Mouse (Mus musculus) MEL (cell line): ENCODE data around the gene Slc17a3. TPM values are rescaled to one million over a fixed set of nuclear protein-coding genes. Genes with fewer than 3 reads are reported as not detected.
A peak's percentile ranks its signal among the peaks of the same experiment; 100 is the strongest.

Experiments used
- DNase-seq: peaks from one replicate; pipeline ENCODE4 v3.0.0; 2011; ENCODE audit warnings: low read depth, low spot score
- H3K27ac ChIP-seq: 2 replicates; pipeline ENCODE4 v1.5.1; 2012; ENCODE audit warnings: low read depth, mild to moderate bottlenecking, control low read depth, low read length, moderate library complexity; ENCODE audit not compliant: control insufficient read depth
- H3K27me3 ChIP-seq, 2 experiments: fragments of 150-350 bp in 1 of 2; sonication (generic) in 1 of 2; 2 replicates each; pipeline ENCODE4 v1.6.1; 2012; ENCODE audit warnings: low read length in 2 of 2, mild to moderate bottlenecking in 2 of 2, improper control_type of control experiment in 1 of 2, moderate library complexity in 1 of 2; ENCODE audit not compliant: insufficient read depth in 2 of 2, control insufficient read depth in 1 of 2
- H3K36me3 ChIP-seq, 2 experiments: 2 replicates each; pipeline ENCODE4 v1.6.1; 2012 to 2014; ENCODE audit warnings: low read length in 2 of 2, improper control_type of control experiment in 1 of 2, inconsistent platforms in 1 of 2, mild to moderate bottlenecking in 1 of 2; ENCODE audit not compliant: insufficient read depth in 2 of 2, control insufficient read depth in 1 of 2
- H3K4me1 ChIP-seq, 2 experiments: fragments of 150-350 bp in 1 of 2; sonication (generic) in 1 of 2; 2 replicates each; pipeline ENCODE4 v1.6.1; 2012; ENCODE audit warnings: low read length in 2 of 2, improper control_type of control experiment in 1 of 2, mild to moderate bottlenecking in 1 of 2; ENCODE audit not compliant: insufficient read depth in 2 of 2, control insufficient read depth in 1 of 2
- H3K4me3 ChIP-seq, 2 experiments: fragments of 150-350 bp in 1 of 2; sonication (generic) in 1 of 2; 2 replicates each; pipeline ENCODE4 v1.5.1; 2012; ENCODE audit warnings: low read depth in 2 of 2, low read length in 2 of 2, mild to moderate bottlenecking in 2 of 2, moderate library complexity in 2 of 2, control low read depth in 1 of 2, improper control_type of control experiment in 1 of 2; ENCODE audit not compliant: control insufficient read depth in 1 of 2, insufficient read depth in 1 of 2
- H3K79me2 ChIP-seq: 2 replicates; pipeline ENCODE4 v1.6.1; 2012; ENCODE audit warnings: mild to moderate bottlenecking, low read length, moderate library complexity; ENCODE audit not compliant: control insufficient read depth, poor library complexity, insufficient read depth
- H3K9ac ChIP-seq: 2 replicates; pipeline ENCODE4 v1.6.1; 2012; ENCODE audit warnings: low read depth, mild to moderate bottlenecking, control low read depth, low read length, moderate library complexity; ENCODE audit not compliant: control insufficient read depth, poor library complexity, severe bottlenecking
- H3K9me3 ChIP-seq: fragments of 150-350 bp; sonication (generic); replicated peaks from 2 replicates; pipeline ENCODE4 v1.6.1; 2012; ENCODE audit warnings: mild to moderate bottlenecking, low read length, improper control_type of control experiment, moderate library complexity; ENCODE audit not compliant: insufficient read depth
- BHLHE40 ChIP-seq: IDR thresholded peaks from 2 replicates; pipeline ENCODE4 v1.6.1; 2012; ENCODE audit warnings: low read depth, mild to moderate bottlenecking, inconsistent platforms, low read length, improper control_type of control experiment, borderline replicate concordance
- CHD2 ChIP-seq: IDR thresholded peaks from 2 replicates; pipeline ENCODE4 v1.6.1; 2011; ENCODE audit warnings: low read length, improper control_type of control experiment
- CTCF ChIP-seq, 3 experiments: IDR thresholded peaks in 2 of 3; conservative IDR thresholded peaks in 1 of 3; 2 replicates each; pipeline ENCODE4 v1.5.1; 2011 to 2012; ENCODE audit warnings: low read length in 3 of 3, low read depth in 2 of 3, mild to moderate bottlenecking in 2 of 3, improper control_type of control experiment in 1 of 3, inconsistent platforms in 1 of 3, mixed read lengths in 1 of 3, moderate library complexity in 1 of 3; ENCODE audit not compliant: control insufficient read depth in 1 of 3, insufficient read depth in 1 of 3, poor library complexity in 1 of 3, severe bottlenecking in 1 of 3
- E2F4 ChIP-seq: IDR thresholded peaks from 2 replicates; pipeline ENCODE4 v1.6.1; 2011; ENCODE audit warnings: low read depth, low read length, improper control_type of control experiment, borderline replicate concordance
- ELF1 ChIP-seq: IDR thresholded peaks from 2 replicates; pipeline ENCODE4 v1.6.1; 2014; ENCODE audit warnings: low read depth, mild to moderate bottlenecking, inconsistent platforms, low read length, improper control_type of control experiment, moderate library complexity
- EP300 ChIP-seq, 2 experiments: IDR thresholded peaks; 2 replicates each; pipeline ENCODE4 v1.6.1; 2011; ENCODE audit warnings: improper control_type of control experiment in 2 of 2, low read length in 2 of 2, low read depth in 1 of 2, mild to moderate bottlenecking in 1 of 2
- GATA1 ChIP-seq: IDR thresholded peaks from 2 replicates; pipeline ENCODE4 v1.6.1; 2011; ENCODE audit warnings: low read depth, low read length, improper control_type of control experiment
- JUND ChIP-seq: IDR thresholded peaks from 2 replicates; pipeline ENCODE4 v1.6.1; 2011; ENCODE audit warnings: low read depth, mild to moderate bottlenecking, improper control_type of control experiment, low read length
- KAT2A ChIP-seq: conservative IDR thresholded peaks from 2 replicates; pipeline ENCODE4 v1.6.1; 2012; ENCODE audit warnings: low read depth, low read length, improper control_type of control experiment, inconsistent platforms
- MAFK ChIP-seq: IDR thresholded peaks from 2 replicates; pipeline ENCODE4 v1.6.1; 2011; ENCODE audit warnings: low read depth, mild to moderate bottlenecking, low read length, improper control_type of control experiment, borderline replicate concordance
- MAX ChIP-seq: IDR thresholded peaks from 2 replicates; pipeline ENCODE4 v1.6.1; 2011; ENCODE audit warnings: low read length, improper control_type of control experiment
- MAZ ChIP-seq: IDR thresholded peaks from 2 replicates; pipeline ENCODE4 v1.6.1; 2012; ENCODE audit warnings: low read depth, mild to moderate bottlenecking, inconsistent platforms, low read length, improper control_type of control experiment
- MXI1 ChIP-seq: IDR thresholded peaks from 2 replicates; pipeline ENCODE4 v1.6.1; 2011; ENCODE audit warnings: mild to moderate bottlenecking, low read depth, low read length, improper control_type of control experiment
- MYB ChIP-seq: IDR thresholded peaks from 2 replicates; pipeline ENCODE4 v1.6.1; 2011; ENCODE audit warnings: mild to moderate bottlenecking, low read depth, low read length, improper control_type of control experiment
- MYC ChIP-seq: IDR thresholded peaks from 2 replicates; pipeline ENCODE4 v1.6.1; 2011; ENCODE audit warnings: low read depth, mild to moderate bottlenecking, low read length, improper control_type of control experiment, moderate library complexity
- NELFE ChIP-seq: IDR thresholded peaks from 2 replicates; pipeline ENCODE4 v1.6.1; 2011; ENCODE audit warnings: low read depth, low read length, improper control_type of control experiment
- NRF1 ChIP-seq: IDR thresholded peaks from 2 replicates; pipeline ENCODE4 v1.6.1; 2014; ENCODE audit warnings: low read depth, mild to moderate bottlenecking, inconsistent platforms, low read length, improper control_type of control experiment, moderate library complexity; ENCODE audit not compliant: poor library complexity, insufficient read depth, severe bottlenecking
- POLR2A ChIP-seq, 2 experiments: IDR thresholded peaks; 2 replicates each; pipeline ENCODE4 v1.6.1; 2011 to 2012; ENCODE audit warnings: low read length in 2 of 2, mild to moderate bottlenecking in 2 of 2, control low read depth in 1 of 2, improper control_type of control experiment in 1 of 2, low read depth in 1 of 2, moderate library complexity in 1 of 2; ENCODE audit not compliant: control insufficient read depth in 1 of 2, insufficient read depth in 1 of 2, poor library complexity in 1 of 2
- POLR2AphosphoS2 ChIP-seq: IDR thresholded peaks from 2 replicates; pipeline ENCODE4 v1.6.1; 2011; ENCODE audit warnings: low read length, improper control_type of control experiment
- RAD21 ChIP-seq: IDR thresholded peaks from 2 replicates; pipeline ENCODE4 v1.6.1; 2011; ENCODE audit warnings: mild to moderate bottlenecking, low read depth, low read length, improper control_type of control experiment
- RCOR1 ChIP-seq: IDR thresholded peaks from 2 replicates; pipeline ENCODE4 v1.6.1; 2012; ENCODE audit warnings: low read depth, mild to moderate bottlenecking, inconsistent platforms, low read length, improper control_type of control experiment
- SIN3A ChIP-seq: IDR thresholded peaks from 2 replicates; pipeline ENCODE4 v1.6.1; 2012; ENCODE audit warnings: low read length, improper control_type of control experiment, inconsistent platforms
- SMC3 ChIP-seq: IDR thresholded peaks from 2 replicates; pipeline ENCODE4 v1.6.1; 2011; ENCODE audit warnings: low read depth, low read length, improper control_type of control experiment
- TBP ChIP-seq: IDR thresholded peaks from 2 replicates; pipeline ENCODE4 v1.8.0; 2011; ENCODE audit warnings: low read depth, low read length, improper control_type of control experiment
- TCF12 ChIP-seq: IDR thresholded peaks from 2 replicates; pipeline ENCODE4 v1.6.1; 2014; ENCODE audit warnings: low read depth, mild to moderate bottlenecking, inconsistent platforms, low read length, improper control_type of control experiment, moderate library complexity
- UBTF ChIP-seq: IDR thresholded peaks from 2 replicates; pipeline ENCODE4 v1.6.1; 2012; ENCODE audit warnings: low read depth, mild to moderate bottlenecking, inconsistent platforms, low read length, improper control_type of control experiment, moderate library complexity, borderline replicate concordance; ENCODE audit not compliant: insufficient read depth
- USF1 ChIP-seq: IDR thresholded peaks from 2 replicates; pipeline ENCODE4 v1.6.1; 2014; ENCODE audit warnings: low read depth, mild to moderate bottlenecking, inconsistent platforms, low read length, improper control_type of control experiment, moderate library complexity
- ZC3H11A ChIP-seq: IDR thresholded peaks from 2 replicates; pipeline ENCODE4 v1.6.1; 2012; ENCODE audit warnings: low read depth, mild to moderate bottlenecking, inconsistent platforms, low read length, improper control_type of control experiment
- ZKSCAN1 ChIP-seq: IDR thresholded peaks from 2 replicates; pipeline ENCODE4 v1.6.1; 2012; ENCODE audit warnings: low read depth, mild to moderate bottlenecking, inconsistent platforms, low read length, improper control_type of control experiment, moderate library complexity
- ZMIZ1 ChIP-seq: IDR thresholded peaks from 2 replicates; pipeline ENCODE4 v1.6.1; 2012; ENCODE audit warnings: low read depth, mild to moderate bottlenecking, inconsistent platforms, low read length, improper control_type of control experiment, moderate library complexity
- ZNF384 ChIP-seq: IDR thresholded peaks from 2 replicates; pipeline ENCODE4 v1.6.1; 2012; ENCODE audit warnings: low read depth, mild to moderate bottlenecking, inconsistent platforms, low read length, improper control_type of control experiment
- polyA plus RNA-seq, 2 experiments: library from polyadenylated mRNA; stranded (reverse) in 1 of 2; unstranded in 1 of 2; fragments of >175 nt in 1 of 2; fragments of >200 nt in 1 of 2; gene quantifications; 2 replicates each; pipeline versions ENCODE4 v1.2.1 to v1.2.4; 2012; ENCODE audit warnings: low replicate concordance in 2 of 2, low read depth in 1 of 2; ENCODE audit not compliant: insufficient read length in 2 of 2, insufficient read depth in 1 of 2, missing spikeins in 1 of 2
- total RNA-seq: library from RNA; depleted of rRNA; stranded (reverse); fragments of 300-350 nt; gene quantifications from 2 replicates; pipeline ENCODE4 v1.2.3, GENCODE M21; 2012

The Slc17a3 gene
- total and polyA plus RNA-seq, 3 experiments, result not detected

DNA sequence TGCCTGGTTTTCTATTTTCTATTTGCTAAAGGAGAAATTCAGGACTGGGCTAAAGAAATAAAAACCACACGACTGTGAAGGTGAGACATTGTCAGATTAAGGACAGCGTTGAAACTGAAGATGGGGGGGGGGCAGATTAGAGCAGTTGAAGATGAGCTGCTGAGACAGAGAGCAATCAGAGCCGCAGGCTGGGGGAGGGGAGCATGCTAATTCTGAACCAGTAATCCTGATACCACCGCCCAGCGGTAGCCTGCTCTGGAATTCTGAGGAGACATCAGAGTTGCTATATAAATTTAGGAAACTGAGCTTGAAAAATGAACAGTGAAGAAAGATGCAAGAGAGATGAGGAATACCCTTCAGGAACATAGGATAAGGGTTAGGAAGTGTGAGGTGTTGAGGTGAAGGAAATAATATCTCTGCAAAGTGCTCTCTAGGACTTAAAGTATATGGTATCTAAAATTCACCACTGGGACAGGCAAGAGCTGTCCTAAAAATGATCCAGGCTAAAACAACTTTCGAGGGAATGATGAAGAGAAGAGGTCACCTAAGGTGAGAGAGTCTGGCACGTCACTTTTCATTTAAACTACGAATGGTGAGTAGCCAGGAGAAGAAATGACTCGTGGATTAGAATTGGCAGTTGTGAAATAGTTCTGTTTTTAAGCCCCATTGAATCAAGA lies 53.5 kb downstream of the Slc17a3 start:
- H3K27ac ChIP-seq, result no peak overlapping the region
- TF ChIP-seq TBP (no peak), MAZ (no peak), MAX (no peak), CHD2 (no peak), UBTF (no peak), CTCF (IDR thresholded peaks at IDR 0.05 in 2 of 3, conservative IDR thresholded peaks at IDR 0.05 in 1 of 3; ENCODE audit: control insufficient read depth in 1 of 3, insufficient read depth in 1 of 3, low read depth in 2 of 3, low read length in 3 of 3, poor library complexity in 1 of 3, severe bottlenecking in 1 of 3) (no peak), RAD21 (no peak), USF1 (no peak), ZNF384 (no peak), TCF12 (no peak)
- no peak overlapping the region for H3K4me3 ChIP-seq
- no peak overlapping the region for H3K9ac ChIP-seq
- H3K27me3 ChIP-seq, result no peaks in the 10 kb centered on the region; a peak in 1 of 4 replicates
- DNase-seq, result no peak
- H3K4me1 ChIP-seq, result peaks cover 3% of the 10 kb centered on the region in 2 experiments; a peak in 2 of 4 replicates
- H3K79me2 ChIP-seq, result no peaks in the 10 kb centered on the region
- H3K36me3 ChIP-seq, result peaks cover 0 to 5% of the 10 kb centered on the region in 2 experiments; a peak in 2 of 4 replicates
- H3K9me3 ChIP-seq, result no peaks in the 10 kb centered on the region

DNA sequence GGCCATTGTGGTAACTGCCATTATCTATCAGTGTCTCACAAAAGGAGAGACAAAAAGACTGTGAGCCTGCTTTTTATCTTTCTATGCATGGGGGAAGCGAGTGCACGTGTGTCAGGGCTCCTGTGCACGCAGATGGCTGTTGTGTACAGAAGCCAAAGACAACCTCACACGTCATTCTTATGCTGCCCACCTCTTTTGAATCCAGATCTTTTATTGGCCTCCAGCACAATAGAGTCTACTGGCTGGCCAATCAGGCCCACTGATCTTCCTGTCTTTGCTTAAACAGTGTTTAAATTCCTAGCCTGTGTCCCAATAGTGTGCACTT lies 54.0 kb downstream of the Slc17a3 start:
- H3K4me3 ChIP-seq, result no peak overlapping the region
- H3K9me3 ChIP-seq, result no peaks in the 10 kb centered on the region
- H3K79me2 ChIP-seq, result no peaks in the 10 kb centered on the region
- H3K4me1 ChIP-seq, result peaks cover 3% of the 10 kb centered on the region in 2 experiments; a peak in 2 of 4 replicates
- DNase-seq, result peak; percentile 68
- no peak overlapping the region for H3K27ac ChIP-seq
- H3K9ac ChIP-seq, result no peak overlapping the region
- H3K27me3 ChIP-seq, result no peaks in the 10 kb centered on the region; a peak in 2 of 4 replicates
- H3K36me3 ChIP-seq, result peaks cover 0 to 5% of the 10 kb centered on the region in 2 experiments; a peak in 2 of 4 replicates
- TF ChIP-seq ZMIZ1, result no peak
- peak; percentile 96 for TF ChIP-seq BHLHE40
- no peak for TF ChIP-seq ZC3H11A
- TF ChIP-seq CTCF (IDR thresholded peaks at IDR 0.05 in 2 of 3, conservative IDR thresholded peaks at IDR 0.05 in 1 of 3; ENCODE audit: control insufficient read depth in 1 of 3, insufficient read depth in 1 of 3, low read depth in 2 of 3, low read length in 3 of 3, poor library complexity in 1 of 3, severe bottlenecking in 1 of 3), result no peak
- peak; percentile 55; the same call in 1 of the 2 replicates for TF ChIP-seq GATA1
- peak; percentile 97 for TF ChIP-seq MAX
- peak; percentile 49 for TF ChIP-seq RCOR1
- no peak for TF ChIP-seq JUND
- peak; percentile 68 to 82 for TF ChIP-seq EP300 (IDR thresholded peaks at IDR 0.05; ENCODE audit: low read depth in 1 of 2, low read length in 2 of 2)
- TF ChIP-seq MAZ, result no peak
- no peak for TF ChIP-seq TBP
- no peak for TF ChIP-seq SMC3
- TF ChIP-seq E2F4, result no peak
- no peak for TF ChIP-seq CHD2
- TF ChIP-seq UBTF, result no peak
- TF ChIP-seq MYB, result peak; percentile 56
- no peak for TF ChIP-seq POLR2A (IDR thresholded peaks at IDR 0.05; ENCODE audit: control insufficient read depth in 1 of 2, insufficient read depth in 1 of 2, low read depth in 1 of 2, low read length in 2 of 2, poor library complexity in 1 of 2)
- TF ChIP-seq ZNF384, result no peak
- no peak for TF ChIP-seq ELF1
- no peak for TF ChIP-seq MAFK
- TF ChIP-seq KAT2A, result no peak
- TF ChIP-seq SIN3A, result peak; percentile 35; the same call in 1 of the 2 replicates
- TF ChIP-seq MXI1, result peak; percentile 85
- TF ChIP-seq ZKSCAN1, result no peak
- TF ChIP-seq MYC, result peak; percentile 92
- TF ChIP-seq NRF1, result no peak
- TF ChIP-seq NELFE, result no peak
- no peak for TF ChIP-seq POLR2AphosphoS2
